Mouse (Mus musculus) CD4-positive helper T cell, adult 2 months (primary cell): ENCODE results near the gene Hipk1.

ENCODE experiments used
- DNase-seq: peaks from one replicate; pipeline ENCODE4 v3.0.0-alpha.2; 2012; ENCODE audit warnings: low read depth, missing footprints, low spot score

Hipk1 gene

GRCm38 (mm10) chr3:103746711-103747110 lies 44.7 kb downstream of the Hipk1 start:
- DNase-seq, result no peak

- no peak for DNase-seq
These were observed 46.2 kb downstream of the Hipk1 start for GRCm38 (mm10) chr3:103745001-103745770.

- DNase-seq, result no peak
These were observed 48.2 kb downstream of the Hipk1 start for GRCm38 (mm10) chr3:103743208-103743607.

GRCm38 (mm10) chr3:103740342-103740741 lies 51.0 kb downstream of the Hipk1 start:
- peak; percentile 18 for DNase-seq

- no peak for DNase-seq
These were observed 52.0 kb downstream of the Hipk1 start, which contains the start of gene Gm10964 for GRCm38 (mm10) chr3:103739329-103739728. Gene Gm10964, plus strand, starts transcription at chr3:103739366.

- DNase-seq, result peak; percentile 81
These were observed 53.4 kb downstream of the Hipk1 start, which contains the start of gene Olfml3 for GRCm38 (mm10) chr3:103737778-103738571. Gene Olfml3, minus strand, starts transcription at chr3:103738001.

- no peak for DNase-seq
These were observed 54.2 kb downstream of the Hipk1 start for GRCm38 (mm10) chr3:103737061-103737754.

GRCm38 (mm10) chr3:103735776-103736600 lies 55.4 kb downstream of the Hipk1 start:
- DNase-seq, result no peak

GRCm38 (mm10) chr3:103734696-103735519 lies 56.5 kb downstream of the Hipk1 start:
- DNase-seq, result no peak

GRCm38 (mm10) chr3:103733799-103734695 lies 57.3 kb downstream of the Hipk1 start:
- no peak for DNase-seq

- no peak for DNase-seq
These were observed 58.2 kb downstream of the Hipk1 start for GRCm38 (mm10) chr3:103733176-103733575.

GRCm38 (mm10) chr3:103732116-103732515 lies 59.2 kb downstream of the Hipk1 start:
- DNase-seq, result no peak

- DNase-seq, result no peak
These were observed 61.5 kb downstream of the Hipk1 start for GRCm38 (mm10) chr3:103729850-103730249.

- no peak for DNase-seq
These were observed 63.5 kb downstream of the Hipk1 start for GRCm38 (mm10) chr3:103727813-103728326.

GRCm38 (mm10) chr3:103726642-103727041 lies 64.7 kb downstream of the Hipk1 start:
- no peak for DNase-seq

- DNase-seq, result no peak
These were observed 67.2 kb downstream of the Hipk1 start for GRCm38 (mm10) chr3:103724137-103724536.

- no peak for DNase-seq
These were observed 72.6 kb downstream of the Hipk1 start for GRCm38 (mm10) chr3:103718728-103719127.

GRCm38 (mm10) chr3:103716774-103717760 lies 74.3 kb downstream of the Hipk1 start:
- DNase-seq, result no peak
